Mouse (Mus musculus): ENCODE measurements around the gene Cfl1. TPM values are rescaled to one million over a fixed set of nuclear protein-coding genes. Genes with fewer than 3 reads are reported as not detected.
A peak's percentile ranks its signal among the peaks of the same experiment; 100 is the strongest.

Cfl1 gene
- total and polyA plus RNA-seq, 2 experiments from 2014 or later = 1,672 to 3,482 TPM

DNA sequence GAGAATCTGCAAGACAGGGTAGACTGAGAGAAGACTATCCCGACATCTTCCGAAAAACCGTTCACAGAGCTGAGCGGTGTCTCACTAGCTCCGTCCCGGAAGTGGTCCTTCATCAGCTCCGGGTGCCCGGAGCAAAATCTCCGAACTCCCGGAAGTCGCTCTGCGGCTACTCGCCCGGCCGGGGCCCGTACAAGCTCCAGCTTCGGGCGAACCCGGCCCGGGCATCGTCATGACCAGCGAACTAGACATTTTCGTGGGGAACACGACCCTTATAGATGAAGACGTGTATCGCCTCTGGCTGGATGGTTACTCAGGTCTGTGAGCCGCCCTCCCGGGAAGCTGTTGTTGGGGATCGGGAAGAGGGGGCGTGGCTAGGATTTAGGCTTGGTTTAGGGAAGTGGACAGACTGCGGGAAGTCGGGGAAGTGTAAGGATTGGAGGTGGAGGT is 29.8 kb upstream of the Cfl1 start, which contains the start of gene Fibp:
TSS of gene Fibp (plus strand) at position 151 of the 447 bp plus-strand sequence.
- ATAC-seq (ENCODE audit: low FRiP score) = peak; percentile 73
- under 1% methylated on average over 32 of the region's 32 CpGs for WGBS
- TF ChIP-seq CTCF (IDR thresholded peaks at IDR 0.05) = no peak
- peaks cover 13% of the 10 kb centered on the region for H3K4me1 ChIP-seq (ENCODE audit: insufficient read depth, low read length)
- peak within 1 kb of the TSS; percentile 74 for H3K4me3 ChIP-seq (ENCODE audit: low read depth, low read length)
- peak within 1 kb of the TSS; percentile 77 for H3K9ac ChIP-seq (replicated peaks; ENCODE audit: low read length, poor library complexity, severe bottlenecking)
- H3K9me3 ChIP-seq (ENCODE audit: low read length) = no peaks in the 10 kb centered on the region
- H3K27ac ChIP-seq (ENCODE audit: low read depth, low read length) = peak within 1 kb of the TSS; percentile 76
- DNase-seq (ENCODE audit: low spot score) = peak; percentile 95
- H3K4me2 ChIP-seq (ENCODE audit: low read depth, low read length, poor library complexity, severe bottlenecking) = peak within 1 kb of the TSS; percentile 94
- H3K27me3 ChIP-seq (ENCODE audit: insufficient read depth, low read length) = no peaks in the 10 kb centered on the region
- peaks cover 16% of the 10 kb centered on the region for H3K36me3 ChIP-seq (ENCODE audit: insufficient read depth, low read length)

DNA sequence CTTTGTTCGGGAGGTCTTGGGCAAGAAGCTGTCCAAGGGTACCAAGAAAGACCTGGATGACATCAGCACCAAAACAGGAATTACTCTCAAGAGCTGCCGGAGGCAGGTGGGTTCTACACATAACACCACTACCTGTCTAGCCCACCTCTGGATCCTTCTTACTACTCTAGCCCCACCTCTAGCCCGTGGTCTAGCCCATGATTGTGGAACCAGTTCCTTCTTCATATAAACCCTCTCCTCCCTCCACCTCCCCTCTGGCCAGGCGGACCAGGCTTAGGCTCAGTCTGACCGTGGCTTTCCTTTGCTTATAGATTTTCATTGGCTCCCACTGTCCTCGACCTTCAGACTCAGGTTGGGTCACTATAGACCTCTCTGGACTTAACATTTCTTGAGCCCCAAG is 28.8 kb upstream of the Cfl1 start:
- Histone ChIP-seq H3K27me3 (ENCODE audit: insufficient read depth, low read length) (no peaks in the 10 kb centered on the region), H3K9ac (replicated peaks; ENCODE audit: low read length, poor library complexity, severe bottlenecking) (peak overlapping the region; percentile 77), H3K4me2 (ENCODE audit: low read depth, low read length, poor library complexity, severe bottlenecking) (peak overlapping the region; percentile 94), H3K4me1 (ENCODE audit: insufficient read depth, low read length) (peaks cover 5% of the 10 kb centered on the region), H3K9me3 (ENCODE audit: low read length) (no peaks in the 10 kb centered on the region), H3K4me3 (ENCODE audit: low read depth, low read length) (peak overlapping the region; percentile 74), H3K36me3 (ENCODE audit: insufficient read depth, low read length) (peaks cover 25% of the 10 kb centered on the region), H3K27ac (ENCODE audit: low read depth, low read length) (no peak overlapping the region)
- no peak for TF ChIP-seq CTCF (IDR thresholded peaks at IDR 0.05)
- no peak for ATAC-seq (ENCODE audit: low FRiP score)
- WGBS = 86% methylated on average over 6 of the region's 6 CpGs
- no peak for DNase-seq (ENCODE audit: low spot score)

DNA sequence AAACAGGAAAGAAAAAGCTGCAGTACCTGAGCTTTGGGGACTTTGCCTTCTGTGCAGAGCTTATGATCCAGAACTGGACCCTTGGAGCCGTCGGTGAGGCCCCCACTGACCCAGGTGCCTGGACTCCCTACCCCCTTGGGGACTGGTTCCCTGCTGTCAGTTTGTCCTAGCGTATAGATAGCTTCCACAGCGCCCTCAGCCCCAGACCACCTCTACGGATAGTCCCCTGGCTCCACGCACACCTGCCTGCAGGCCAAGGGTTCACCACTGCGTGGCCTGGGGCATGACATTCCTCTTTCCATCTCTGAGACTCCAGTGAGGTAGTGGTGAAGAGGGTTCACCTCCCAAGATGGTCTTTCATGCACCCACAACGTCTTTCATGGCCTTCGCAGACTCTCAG is 27.0 kb upstream of the Cfl1 start:
- peaks cover 36% of the 10 kb centered on the region for H3K36me3 ChIP-seq (ENCODE audit: insufficient read depth, low read length)
- DNase-seq (ENCODE audit: low spot score) = no peak

DNA sequence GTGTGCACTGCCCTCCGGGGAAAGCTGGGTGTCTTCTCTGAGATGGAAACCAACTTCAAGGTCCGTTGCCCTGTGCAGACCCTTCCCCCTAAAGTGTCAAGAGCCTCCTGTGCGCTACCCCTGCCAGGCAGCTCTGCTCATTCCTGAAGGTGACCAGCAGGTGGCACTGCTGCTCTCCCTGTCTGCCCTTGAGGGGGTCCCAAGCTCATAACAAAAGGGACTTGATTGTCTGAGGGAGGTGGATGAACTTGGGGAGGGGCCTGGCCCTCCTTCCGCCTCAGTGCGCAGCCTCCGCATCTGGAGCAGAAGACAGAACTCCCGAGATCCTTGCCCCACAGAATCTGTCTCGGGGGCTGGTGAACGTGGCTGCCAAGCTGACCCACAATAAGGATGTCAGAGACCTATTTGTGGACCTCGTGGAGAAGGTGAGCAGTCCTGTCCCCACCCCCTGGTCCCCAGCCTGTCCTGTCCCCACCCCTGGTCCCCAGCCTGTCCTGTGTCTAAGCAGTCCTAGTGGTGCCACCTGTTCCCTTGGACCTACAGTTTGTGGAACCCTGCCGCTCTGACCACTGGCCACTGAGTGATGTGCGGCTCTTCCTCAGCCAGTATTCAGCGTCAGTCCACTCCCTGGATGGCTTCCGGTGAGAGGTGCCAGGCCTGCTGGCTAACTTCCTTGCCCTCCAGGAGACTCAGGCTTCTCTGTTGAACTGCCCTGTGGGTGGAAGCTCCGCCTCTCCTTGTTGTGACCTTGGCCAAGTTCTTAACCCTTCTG is 26.3 kb upstream of the Cfl1 start:
- H3K4me2 ChIP-seq (ENCODE audit: low read depth, low read length, poor library complexity, severe bottlenecking) = peak overlapping the region; percentile 43
- DNase-seq (ENCODE audit: low spot score) = peak; percentile 82
- H3K4me3 ChIP-seq (ENCODE audit: low read depth, low read length) = peak overlapping the region; percentile 21; the same call in 1 of the 2 replicates
- peak; percentile 45 for ATAC-seq (ENCODE audit: low FRiP score)
- H3K4me1 ChIP-seq (ENCODE audit: insufficient read depth, low read length) = peaks cover 5% of the 10 kb centered on the region; the same call in 1 of the 2 replicates
- no peaks in the 10 kb centered on the region for H3K27me3 ChIP-seq (ENCODE audit: insufficient read depth, low read length)
- peak; percentile 94 for TF ChIP-seq CTCF (IDR thresholded peaks at IDR 0.05)
- no peaks in the 10 kb centered on the region for H3K9me3 ChIP-seq (ENCODE audit: low read length)
- peaks cover 36% of the 10 kb centered on the region for H3K36me3 ChIP-seq (ENCODE audit: insufficient read depth, low read length)
- H3K27ac ChIP-seq (ENCODE audit: low read depth, low read length) = peak overlapping the region; percentile 62
- H3K9ac ChIP-seq (replicated peaks; ENCODE audit: low read length, poor library complexity, severe bottlenecking) = peak overlapping the region; percentile 39
- WGBS = 31% methylated on average over 15 of the region's 15 CpGs

More for the DNA sequence above, 27.0 kb upstream of the Cfl1 start:
- no peaks in the 10 kb centered on the region for H3K27me3 ChIP-seq (ENCODE audit: insufficient read depth, low read length)
- H3K4me1 ChIP-seq (ENCODE audit: insufficient read depth, low read length) = peaks cover 5% of the 10 kb centered on the region; the same call in 1 of the 2 replicates
- no peak overlapping the region for H3K27ac ChIP-seq (ENCODE audit: low read depth, low read length)
- H3K4me2 ChIP-seq (ENCODE audit: low read depth, low read length, poor library complexity, severe bottlenecking) = no peak overlapping the region
- H3K9ac ChIP-seq (replicated peaks; ENCODE audit: low read length, poor library complexity, severe bottlenecking) = no peak overlapping the region
- WGBS = 94% methylated on average over 9 of the region's 9 CpGs
- ATAC-seq (ENCODE audit: low FRiP score) = no peak
- no peaks in the 10 kb centered on the region for H3K9me3 ChIP-seq (ENCODE audit: low read length)
- H3K4me3 ChIP-seq (ENCODE audit: low read depth, low read length) = no peak overlapping the region
- TF ChIP-seq CTCF (IDR thresholded peaks at IDR 0.05) = no peak

DNA sequence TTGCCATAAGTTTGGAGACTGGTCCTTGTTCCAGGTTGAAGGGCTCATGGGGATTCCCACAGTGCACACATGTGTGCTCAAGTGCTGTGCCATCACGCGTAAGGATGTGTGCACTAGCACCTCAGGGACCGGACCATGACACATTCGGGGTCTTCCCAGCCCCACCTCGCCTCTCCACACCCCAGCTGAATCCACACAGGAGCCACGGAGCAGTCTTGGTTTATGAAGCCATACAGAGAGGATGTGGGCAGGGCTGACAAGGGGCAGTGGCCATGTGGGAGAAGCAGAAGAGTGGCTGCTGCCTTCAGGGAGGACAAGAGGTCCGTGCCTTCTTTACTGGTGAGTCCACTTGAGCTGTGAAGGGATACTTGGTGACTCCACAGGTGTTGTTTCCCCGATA is 25.2 kb upstream of the Cfl1 start:
- no peak for TF ChIP-seq CTCF (IDR thresholded peaks at IDR 0.05)
- Histone ChIP-seq H3K4me2 (ENCODE audit: low read depth, low read length, poor library complexity, severe bottlenecking) (no peak overlapping the region), H3K27me3 (ENCODE audit: insufficient read depth, low read length) (no peaks in the 10 kb centered on the region), H3K9me3 (ENCODE audit: low read length) (no peaks in the 10 kb centered on the region), H3K4me1 (ENCODE audit: insufficient read depth, low read length) (peaks cover 5% of the 10 kb centered on the region; the same call in 1 of the 2 replicates), H3K4me3 (ENCODE audit: low read depth, low read length) (no peak overlapping the region), H3K36me3 (ENCODE audit: insufficient read depth, low read length) (peaks cover 36% of the 10 kb centered on the region), H3K9ac (replicated peaks; ENCODE audit: low read length, poor library complexity, severe bottlenecking) (no peak overlapping the region), H3K27ac (ENCODE audit: low read depth, low read length) (no peak overlapping the region)
- ATAC-seq (ENCODE audit: low FRiP score) = no peak
- 94% methylated on average over 8 of the region's 8 CpGs for WGBS
- DNase-seq (ENCODE audit: low spot score) = no peak

DNA sequence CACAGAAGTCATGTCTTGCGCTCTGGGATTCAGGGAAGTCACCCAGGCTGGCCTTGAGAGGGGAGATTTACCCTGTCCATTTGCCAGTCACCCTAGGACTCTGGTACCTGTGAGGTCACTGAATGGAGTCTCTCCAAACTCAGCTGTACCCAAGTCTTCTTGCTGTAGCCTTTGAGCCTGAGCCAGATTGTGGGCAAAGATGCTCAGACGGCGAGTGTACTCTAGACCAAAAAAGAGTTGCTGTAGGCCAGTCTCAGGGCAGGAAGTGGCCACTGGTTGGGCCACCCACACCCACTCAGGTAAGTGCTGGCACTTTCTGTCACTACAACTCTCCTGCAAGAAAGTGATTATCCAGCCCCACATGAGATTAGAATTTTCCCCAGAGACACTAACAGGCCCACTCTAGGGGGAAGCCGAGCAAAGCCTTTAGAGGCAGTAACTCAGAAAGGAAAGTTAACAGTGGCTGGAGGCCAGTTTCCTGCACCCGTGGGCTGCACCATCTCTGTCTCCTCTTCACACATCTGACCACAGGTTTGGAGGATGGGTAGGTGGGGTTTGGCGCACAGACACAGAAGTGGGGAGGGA is 23.2 kb upstream of the Cfl1 start:
- peaks cover 36% of the 10 kb centered on the region for H3K36me3 ChIP-seq (ENCODE audit: insufficient read depth, low read length)
- no peak for ATAC-seq (ENCODE audit: low FRiP score)
- no peak overlapping the region for H3K4me2 ChIP-seq (ENCODE audit: low read depth, low read length, poor library complexity, severe bottlenecking)
- 94% methylated on average over 6 of the region's 6 CpGs for WGBS
- H3K27me3 ChIP-seq (ENCODE audit: insufficient read depth, low read length) = no peaks in the 10 kb centered on the region
- no peaks in the 10 kb centered on the region for H3K9me3 ChIP-seq (ENCODE audit: low read length)
- H3K4me1 ChIP-seq (ENCODE audit: insufficient read depth, low read length) = no peaks in the 10 kb centered on the region
- H3K4me3 ChIP-seq (ENCODE audit: low read depth, low read length) = no peak overlapping the region
- H3K9ac ChIP-seq (replicated peaks; ENCODE audit: low read length, poor library complexity, severe bottlenecking) = no peak overlapping the region
- no peak overlapping the region for H3K27ac ChIP-seq (ENCODE audit: low read depth, low read length)
- no peak for TF ChIP-seq CTCF (IDR thresholded peaks at IDR 0.05)
- DNase-seq (ENCODE audit: low spot score) = no peak
